Mouse (Mus musculus): ENCODE data around the gene Crk. TPM values are rescaled to one million over a fixed set of nuclear protein-coding genes. Genes with fewer than 3 reads are reported as not detected.

Crk gene
- polyA plus RNA-seq, 1 experiment from 2014 or later, result 142 TPM

GRCm38 (mm10) chr11:75650311-75650710 is 28.7 kb upstream of the Crk start, which contains the start of gene Myo1c:
Myo1c (plus strand) TSS chr11:75650504.
- Histone ChIP-seq H3K27me3 (peaks cover 41% of the 10 kb centered on the region), H3K4me2 (replicated peaks) (peak within 1 kb of the TSS; percentile 88), H3K9ac (replicated peaks) (peak within 1 kb of the TSS; percentile 70), H3K4me3 (peak within 1 kb of the TSS; percentile 59), H3K9me3 (no peaks in the 10 kb centered on the region), H3K4me1 (peaks cover 33% of the 10 kb centered on the region), H3K27ac (replicated peaks) (no peak within 1 kb of the TSS), H3K36me3 (peaks cover 6% of the 10 kb centered on the region; the same call in 1 of the 2 replicates)
- no peak for ATAC-seq (ENCODE audit: low FRiP score, low read depth)
- 77% methylated on average over 7 of the region's 7 CpGs for WGBS

GRCm38 (mm10) chr11:75650958-75651425 is 28.1 kb upstream of the Crk start:
- Histone ChIP-seq H3K4me2 (replicated peaks) (peak overlapping the region; percentile 88), H3K27me3 (peaks cover 48% of the 10 kb centered on the region), H3K27ac (replicated peaks) (no peak overlapping the region), H3K36me3 (0 out of 2 replicates have a peak, but pooled peaks cover under 1% of the 10 kb centered on the region), H3K4me3 (peak overlapping the region; percentile 59), H3K9me3 (no peaks in the 10 kb centered on the region), H3K9ac (replicated peaks) (peak overlapping the region; percentile 70), H3K4me1 (peaks cover 39% of the 10 kb centered on the region)
- WGBS, result 50% methylated on average over 12 of the region's 13 CpGs
- ATAC-seq (ENCODE audit: low FRiP score, low read depth), result no peak

- H3K9ac ChIP-seq (replicated peaks), result peak overlapping the region; percentile 70
- under 1% methylated on average over 49 of the region's 54 CpGs for WGBS
- no peaks in the 10 kb centered on the region for H3K9me3 ChIP-seq
- no peaks in the 10 kb centered on the region for H3K36me3 ChIP-seq
- peak; percentile 47 for ATAC-seq (ENCODE audit: low FRiP score, low read depth)
- peak overlapping the region; percentile 59 for H3K4me3 ChIP-seq
- peaks cover 54% of the 10 kb centered on the region for H3K27me3 ChIP-seq
- peaks cover 45% of the 10 kb centered on the region for H3K4me1 ChIP-seq
- peak overlapping the region; percentile 88 for H3K4me2 ChIP-seq (replicated peaks)
- H3K27ac ChIP-seq (replicated peaks), result 0 out of 2 replicates have a peak overlapping the region, but pooled peaks have one; percentile 15
Observed at GRCm38 (mm10) chr11:75651426-75652221, 27.4 kb upstream of the Crk start.

GRCm38 (mm10) chr11:75652222-75652941 is 26.7 kb upstream of the Crk start:
- Histone ChIP-seq H3K27ac (replicated peaks) (0 out of 2 replicates have a peak overlapping the region, but pooled peaks have one; percentile 15), H3K4me3 (peak overlapping the region; percentile 59), H3K27me3 (peaks cover 61% of the 10 kb centered on the region), H3K9me3 (no peaks in the 10 kb centered on the region), H3K4me2 (replicated peaks) (peak overlapping the region; percentile 88), H3K4me1 (peaks cover 47% of the 10 kb centered on the region), H3K36me3 (no peaks in the 10 kb centered on the region), H3K9ac (replicated peaks) (peak overlapping the region; percentile 70)
- ATAC-seq (ENCODE audit: low FRiP score, low read depth), result no peak
- 20% methylated on average over 20 of the region's 20 CpGs for WGBS

GRCm38 (mm10) chr11:75652942-75653684 is 25.9 kb upstream of the Crk start:
- no peak for ATAC-seq (ENCODE audit: low FRiP score, low read depth)
- H3K9me3 ChIP-seq, result no peaks in the 10 kb centered on the region
- peaks cover 67% of the 10 kb centered on the region for H3K27me3 ChIP-seq
- H3K4me1 ChIP-seq, result peaks cover 47% of the 10 kb centered on the region
- 31% methylated on average over 14 of the region's 14 CpGs for WGBS
- no peak overlapping the region for H3K27ac ChIP-seq (replicated peaks)
- no peaks in the 10 kb centered on the region for H3K36me3 ChIP-seq
- peak overlapping the region; percentile 52 for H3K4me3 ChIP-seq
- H3K9ac ChIP-seq (replicated peaks), result no peak overlapping the region
- peak overlapping the region; percentile 81 for H3K4me2 ChIP-seq (replicated peaks)

GRCm38 (mm10) chr11:75653781-75654470 is 25.1 kb upstream of the Crk start:
- H3K9me3 ChIP-seq, result no peaks in the 10 kb centered on the region
- ATAC-seq (ENCODE audit: low FRiP score, low read depth), result peak; percentile 63
- peaks cover 67% of the 10 kb centered on the region for H3K27me3 ChIP-seq
- peak overlapping the region; percentile 81 for H3K4me2 ChIP-seq (replicated peaks)
- peak overlapping the region; percentile 55 for H3K9ac ChIP-seq (replicated peaks)
- WGBS, result under 1% methylated on average over 38 of the region's 45 CpGs
- H3K36me3 ChIP-seq, result no peaks in the 10 kb centered on the region
- H3K27ac ChIP-seq (replicated peaks), result no peak overlapping the region
- peaks cover 47% of the 10 kb centered on the region for H3K4me1 ChIP-seq
- peak overlapping the region; percentile 52 for H3K4me3 ChIP-seq

GRCm38 (mm10) chr11:75654471-75655390 is 24.3 kb upstream of the Crk start:
- Histone ChIP-seq H3K36me3 (no peaks in the 10 kb centered on the region), H3K9me3 (no peaks in the 10 kb centered on the region), H3K27me3 (peaks cover 67% of the 10 kb centered on the region), H3K4me1 (peaks cover 47% of the 10 kb centered on the region), H3K27ac (replicated peaks) (no peak overlapping the region), H3K9ac (replicated peaks) (no peak overlapping the region), H3K4me2 (replicated peaks) (peak overlapping the region; percentile 98), H3K4me3 (peak overlapping the region; percentile 59)
- ATAC-seq (ENCODE audit: low FRiP score, low read depth), result no peak
- 40% methylated on average over 25 of the region's 25 CpGs for WGBS

GRCm38 (mm10) chr11:75655621-75656545 is 23.2 kb upstream of the Crk start:
- no peak overlapping the region for H3K27ac ChIP-seq (replicated peaks)
- ATAC-seq (ENCODE audit: low FRiP score, low read depth), result 0 out of 2 replicates have a peak, but pooled peaks have one; percentile 41
- peak overlapping the region; percentile 98 for H3K4me2 ChIP-seq (replicated peaks)
- no peaks in the 10 kb centered on the region for H3K36me3 ChIP-seq
- peaks cover 44% of the 10 kb centered on the region for H3K4me1 ChIP-seq
- H3K4me3 ChIP-seq, result peak overlapping the region; percentile 59
- H3K9ac ChIP-seq (replicated peaks), result peak overlapping the region; percentile 73
- peaks cover 67% of the 10 kb centered on the region for H3K27me3 ChIP-seq
- whole genome bisulfite sequencing, result 1% methylated on average over 78 of the region's 78 CpGs
- no peaks in the 10 kb centered on the region for H3K9me3 ChIP-seq

GRCm38 (mm10) chr11:75656621-75657590 is 22.2 kb upstream of the Crk start:
- no peak overlapping the region for H3K27ac ChIP-seq (replicated peaks)
- no peak overlapping the region; the same call in 1 of the 2 replicates for H3K9ac ChIP-seq (replicated peaks)
- H3K4me2 ChIP-seq (replicated peaks), result peak overlapping the region; percentile 98
- peaks cover 60% of the 10 kb centered on the region for H3K27me3 ChIP-seq
- H3K9me3 ChIP-seq, result no peaks in the 10 kb centered on the region
- H3K4me3 ChIP-seq, result peak overlapping the region; percentile 59
- H3K4me1 ChIP-seq, result peaks cover 35% of the 10 kb centered on the region
- 66% methylated on average over 19 of the region's 20 CpGs for WGBS
- 0 out of 2 replicates have a peak, but pooled peaks cover 2% of the 10 kb centered on the region for H3K36me3 ChIP-seq
- no peak for ATAC-seq (ENCODE audit: low FRiP score, low read depth)
